8 mouse cellular contexts compared by ENCODE assay signal in genomic region chr3:52843998-52844397, GRCm38 (mm10).
DNase-seq lines count a peak whose midpoint lies in the region; ATAC-seq lines count a peak whose summit lies in the region.

No protein-coding gene starts in this region.

- H3K27me3 ChIP-seq in heart, embryonic 12.5 days (replicated peaks), result no peaks in the 10 kb centered on the region

- no peak for ATAC-seq in heart, embryonic 12.5 days (ENCODE audit: insufficient number of reproducible peaks, low FRiP score)

- H3K4me3 ChIP-seq in heart, embryonic 12.5 days, result no peak overlapping the region

- no peak overlapping the region for H3K9ac ChIP-seq in heart, embryonic 12.5 days

- no peak overlapping the region for H3K4me2 ChIP-seq in heart, embryonic 12.5 days

- H3K27ac ChIP-seq in heart, embryonic 12.5 days (ENCODE audit: poor library complexity, severe bottlenecking), result no peak overlapping the region

- WGBS in heart, embryonic 12.5 days, result 39% methylated on average over 7 of the region's 7 CpGs

- DNase-seq in heart, adult 18-20 months, result peak; percentile 84 to 96
- DNase-seq in adipocyte (ENCODE audit: low spot score), result peak; percentile 92
- DNase-seq in cerebellum, postnatal 4 days (ENCODE audit: low spot score in 2 of 2), result peak; percentile 69 to 84
- DNase-seq in heart, adult 9 months (ENCODE audit: low spot score in 2 of 2), result peak; percentile 65 to 76
- peak; percentile 69 for DNase-seq in left cerebral cortex, adult 11 months (ENCODE audit: low spot score)
- DNase-seq in mesoderm, embryonic 11.5 days (ENCODE audit: low read depth, low spot score), result peak; percentile 88
- DNase-seq in spleen, postnatal 14 days (ENCODE audit: low spot score in 2 of 2), result peak; percentile 74 to 86

- peaks cover 4% of the 10 kb centered on the region for H3K4me1 ChIP-seq in heart, embryonic 12.5 days (replicated peaks)

- no peaks in the 10 kb centered on the region for H3K9me3 ChIP-seq in heart, embryonic 12.5 days (replicated peaks)

- no peaks in the 10 kb centered on the region for H3K36me3 ChIP-seq in heart, embryonic 12.5 days
